Mouse (Mus musculus) CD4-positive helper T cell, adult 2 months (primary cell): ENCODE data around the gene Gpr82.

Experiments
- DNase-seq: peaks from one replicate; pipeline ENCODE4 v3.0.0-alpha.2; 2012; ENCODE audit warnings: low read depth, missing footprints, low spot score

Gene Gpr82

GRCm38 (mm10) chrX:13661063-13661462 is at the start of gene Gpr82:
Gene Gpr82, plus strand, starts transcription at chrX:13661363.
- no peak for DNase-seq

- no peak for DNase-seq
These were observed 49.0 kb upstream of the Gpr82 start for GRCm38 (mm10) chrX:13612115-13612514.

- no peak for DNase-seq
These were observed 44.4 kb upstream of the Gpr82 start for GRCm38 (mm10) chrX:13616726-13617125.

- no peak for DNase-seq
These were observed 43.9 kb upstream of the Gpr82 start for GRCm38 (mm10) chrX:13617294-13617693.

GRCm38 (mm10) chrX:13618476-13618875 is 42.7 kb upstream of the Gpr82 start:
- DNase-seq: peak; percentile 15

- no peak for DNase-seq
These were observed 39.7 kb upstream of the Gpr82 start for GRCm38 (mm10) chrX:13621473-13621872.

- peak; percentile 27 for DNase-seq
These were observed 38.5 kb upstream of the Gpr82 start for GRCm38 (mm10) chrX:13622654-13623053.

- no peak for DNase-seq
These were observed 29.4 kb upstream of the Gpr82 start, which contains the start of gene Gpr34 for GRCm38 (mm10) chrX:13631599-13632283. Gene Gpr34, plus strand, starts transcription at chrX:13632089.

- DNase-seq: no peak
These were observed 24.8 kb upstream of the Gpr82 start for GRCm38 (mm10) chrX:13636398-13636797.

- no peak for DNase-seq
These were observed 22.3 kb upstream of the Gpr82 start for GRCm38 (mm10) chrX:13638894-13639293.

- no peak for DNase-seq
These were observed 9.3 kb upstream of the Gpr82 start for GRCm38 (mm10) chrX:13651889-13652288.

GRCm38 (mm10) chrX:13652291-13652690 is 8.9 kb upstream of the Gpr82 start:
- DNase-seq: peak; percentile 54

- peak; percentile 14 for DNase-seq
These were observed 6.2 kb upstream of the Gpr82 start for GRCm38 (mm10) chrX:13655005-13655421.

- DNase-seq: peak; percentile 12
These were observed 5.3 kb upstream of the Gpr82 start for GRCm38 (mm10) chrX:13655906-13656305.

GRCm38 (mm10) chrX:13656721-13657120 is 4.4 kb upstream of the Gpr82 start:
- DNase-seq: peak; percentile 57

- DNase-seq: no peak
These were observed 2.5 kb upstream of the Gpr82 start for GRCm38 (mm10) chrX:13658616-13659140.

GRCm38 (mm10) chrX:13659201-13659890 is 1.8 kb upstream of the Gpr82 start:
- no peak for DNase-seq

GRCm38 (mm10) chrX:13668867-13669266 is 7.7 kb downstream of the Gpr82 start:
- no peak for DNase-seq

GRCm38 (mm10) chrX:13670342-13670741 is 9.2 kb downstream of the Gpr82 start:
- DNase-seq: no peak

- DNase-seq: no peak
These were observed 11.8 kb downstream of the Gpr82 start for GRCm38 (mm10) chrX:13673001-13673400.

GRCm38 (mm10) chrX:13681748-13682147 is 20.6 kb downstream of the Gpr82 start:
- no peak for DNase-seq

GRCm38 (mm10) chrX:13686589-13686988 is 25.4 kb downstream of the Gpr82 start:
- DNase-seq: no peak

- no peak for DNase-seq
These were observed 27.2 kb downstream of the Gpr82 start for GRCm38 (mm10) chrX:13688356-13688755.
